Mouse (Mus musculus) hindlimb bud, embryonic 11.5 days (tissue): ENCODE results near the gene Dnajc15.

Experiments used
- DNase-seq: peaks from one replicate; pipeline ENCODE4 v3.0.0-alpha.2; 2012; ENCODE audit warnings: low read depth, low spot score; ENCODE audit errors: extremely low spot score

The Dnajc15 gene

DNA sequence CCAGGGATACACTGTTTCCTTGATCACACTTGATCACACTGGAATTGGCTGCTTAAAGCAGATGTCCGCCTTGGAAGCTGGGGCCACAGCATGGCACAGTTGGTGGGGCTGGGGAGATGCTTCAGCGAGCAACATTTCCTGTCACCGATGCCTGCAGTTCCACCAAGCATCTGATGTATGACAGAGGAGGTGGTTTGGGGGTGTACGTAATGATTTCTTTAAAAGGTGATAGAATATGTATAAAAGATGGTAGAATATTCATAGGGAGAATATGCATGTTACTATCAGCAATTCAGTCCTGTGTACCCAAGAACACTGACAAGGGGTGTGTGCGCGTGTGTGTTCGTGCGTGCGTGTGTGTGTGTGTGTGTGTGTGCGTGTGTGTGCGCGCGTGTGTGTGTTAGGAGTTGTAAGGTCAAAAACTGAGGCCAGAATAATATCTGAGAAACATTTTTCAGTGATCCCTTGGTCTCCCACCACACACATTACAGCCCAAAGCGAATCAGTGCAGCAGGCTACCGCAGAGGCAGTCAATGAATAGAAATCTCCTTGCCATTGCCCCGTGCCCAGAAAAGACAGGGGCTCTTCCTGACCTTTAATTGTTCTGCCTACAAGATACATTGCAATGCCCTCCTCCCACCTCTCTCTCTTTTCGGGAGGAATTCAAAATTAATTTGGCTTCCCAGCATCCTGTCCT lies 73.2 kb downstream of the Dnajc15 start:
- no peak for DNase-seq

GRCm38 (mm10) chr14:77796506-77796905 lies 78.4 kb downstream of the Dnajc15 start:
- no peak for DNase-seq

DNA sequence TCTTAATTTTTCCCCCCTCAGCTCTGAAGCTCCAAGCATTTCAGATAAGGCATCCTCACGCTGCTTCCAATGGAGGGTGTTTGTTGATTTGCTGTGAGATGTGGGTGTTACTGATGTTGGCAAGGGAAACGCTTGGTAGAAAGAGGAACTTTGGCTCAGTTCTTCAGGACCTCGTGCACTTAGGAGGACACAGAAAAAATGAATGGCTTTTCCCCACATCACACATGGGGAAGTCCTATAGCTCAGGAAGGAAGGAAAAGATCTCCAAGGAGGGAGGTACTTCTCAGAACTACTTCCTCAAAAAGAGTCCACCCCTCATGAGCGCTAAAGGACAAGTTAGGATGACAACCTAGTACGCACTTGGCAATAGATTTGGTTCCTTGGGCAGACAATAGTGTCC lies 79.7 kb downstream of the Dnajc15 start:
- no peak for DNase-seq

DNA sequence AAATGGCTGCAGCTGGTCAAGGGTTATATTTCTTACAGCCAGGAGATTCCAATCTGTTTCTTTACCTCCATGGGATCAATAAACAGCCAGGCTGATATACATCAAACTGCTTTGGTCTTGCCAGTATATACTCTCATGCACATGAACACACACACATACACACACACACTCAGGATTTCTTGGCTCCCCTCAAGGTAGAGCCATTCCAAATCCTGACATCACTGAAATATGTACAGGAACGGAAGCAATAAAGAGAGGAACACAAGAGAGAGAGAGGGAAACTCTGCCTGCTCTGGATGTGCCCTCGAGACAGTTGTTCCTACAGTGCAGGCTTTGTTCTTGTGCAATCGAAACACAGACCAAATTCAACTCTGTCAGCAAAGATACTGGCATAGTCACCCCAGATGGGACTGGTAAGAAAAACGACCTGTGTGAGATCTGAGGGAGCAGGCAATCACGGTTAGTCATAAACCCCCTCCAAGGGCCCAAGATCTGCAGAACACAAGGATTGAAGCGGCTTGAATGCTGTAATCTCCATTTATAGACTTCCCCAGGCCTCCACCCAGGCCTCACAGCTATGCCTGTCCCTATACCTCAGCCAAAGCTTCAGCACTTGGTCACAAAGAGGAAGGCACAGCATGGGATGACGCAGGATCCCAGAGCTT lies 80.5 kb downstream of the Dnajc15 start:
- no peak for DNase-seq

- no peak for DNase-seq
Observed at GRCm38 (mm10) chr14:77792998-77793397, 81.9 kb downstream of the Dnajc15 start.

- no peak for DNase-seq
Observed at GRCm38 (mm10) chr14:77783217-77783616, 91.7 kb downstream of the Dnajc15 start.

- DNase-seq, result no peak
Observed at GRCm38 (mm10) chr14:77777365-77777764, 97.6 kb downstream of the Dnajc15 start.

DNA sequence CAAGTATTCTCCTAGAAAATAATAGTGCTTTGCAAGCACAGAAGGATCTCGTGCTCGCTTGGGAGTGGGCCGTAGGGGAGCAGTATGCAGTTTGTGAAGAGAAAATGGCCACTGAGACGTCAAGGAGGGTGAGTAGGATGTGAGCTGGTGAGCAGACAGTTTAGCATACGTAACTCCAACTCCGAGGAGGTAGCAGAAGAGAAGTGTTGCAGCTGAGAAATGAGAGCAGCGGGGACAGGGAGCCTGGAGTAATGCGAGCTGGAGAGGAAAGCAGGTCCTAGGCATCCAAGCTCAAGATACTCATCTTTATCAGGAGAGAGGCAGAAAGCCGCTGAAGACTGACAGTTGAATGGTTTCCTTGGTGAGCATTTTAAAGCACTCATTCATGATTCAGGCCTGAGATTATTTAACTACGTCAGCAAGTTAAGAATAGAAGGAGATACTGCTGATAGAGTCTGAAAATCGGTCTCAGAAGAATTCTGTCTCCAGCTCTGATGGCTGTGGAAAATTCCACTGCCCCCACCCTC lies 98.9 kb downstream of the Dnajc15 start:
- DNase-seq, result no peak

DNA sequence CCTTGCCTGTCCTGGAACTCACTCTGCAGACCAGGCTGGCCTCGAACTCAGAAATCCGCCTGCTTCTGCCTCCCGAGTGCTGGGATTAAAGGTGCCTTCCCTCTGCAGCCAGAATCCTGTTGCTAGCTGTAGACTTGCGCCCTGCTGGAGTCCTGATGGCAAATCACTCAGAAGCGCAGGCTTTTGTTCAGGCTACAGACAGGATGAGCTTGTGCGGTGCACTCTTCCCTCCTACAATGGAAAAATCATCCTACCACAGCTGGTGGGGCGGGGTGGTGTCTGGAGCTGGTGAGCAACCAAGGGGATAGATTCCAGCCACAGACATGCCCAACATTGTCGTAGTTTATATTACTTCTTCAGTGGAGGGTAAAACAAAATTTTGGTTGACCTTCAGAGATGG lies 101.6 kb downstream of the Dnajc15 start:
- no peak for DNase-seq

DNA sequence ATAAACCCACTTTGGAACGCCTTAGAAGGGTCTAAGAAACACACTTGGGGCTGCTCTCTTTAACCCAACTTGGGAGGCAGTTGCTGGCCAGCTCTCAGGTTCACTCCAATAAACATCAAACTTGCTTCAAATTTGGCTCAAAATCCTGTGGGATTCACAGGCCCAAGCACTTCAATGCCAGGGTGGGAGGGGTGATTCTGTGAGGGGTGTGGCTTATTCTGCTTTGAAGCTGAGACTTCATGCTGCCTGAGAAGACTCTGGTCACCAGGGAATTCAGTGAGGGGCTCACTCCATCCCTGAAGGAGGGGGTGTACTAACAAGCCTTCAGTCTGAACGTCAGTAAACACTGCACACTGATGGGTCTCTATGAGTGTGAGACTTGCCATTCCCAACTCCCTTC lies 103.3 kb downstream of the Dnajc15 start:
- DNase-seq, result no peak
